Mouse (Mus musculus): ENCODE measurements at regions not wholly inside any gene's neighbourhood (a gene's known extent, or its start where the extent isn't known, plus 50 kb on each side); places are given as distances from the start of the nearest gene placed in this dataset.
"Not testable (repeated sequence)": the region's sequence is repeated elsewhere in the genome, so short reads cannot be mapped to it uniquely, and the experiment has no call there.

DNA sequence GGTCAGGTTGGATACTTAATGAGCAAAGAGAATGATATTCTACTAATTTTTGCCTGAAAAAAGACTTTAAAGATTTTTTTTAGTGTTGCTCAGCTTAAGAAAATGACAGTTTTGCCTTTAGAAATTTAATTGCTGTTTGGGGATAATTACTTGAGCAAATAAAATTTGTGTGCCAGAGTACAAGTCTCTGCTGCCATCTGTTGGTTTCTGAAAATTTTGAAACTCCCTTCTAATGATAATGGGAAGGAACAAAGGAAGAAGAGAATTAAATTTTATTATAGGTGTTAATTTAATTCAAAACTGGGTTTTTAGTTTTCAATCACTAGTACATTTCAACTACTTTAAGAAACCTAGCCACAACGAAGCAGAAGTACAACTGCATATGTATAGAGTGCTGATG lies 94.1 kb downstream of the Gm17521 start:
- DNase-seq (ENCODE audit: low read depth, low spot score): no peak

DNA sequence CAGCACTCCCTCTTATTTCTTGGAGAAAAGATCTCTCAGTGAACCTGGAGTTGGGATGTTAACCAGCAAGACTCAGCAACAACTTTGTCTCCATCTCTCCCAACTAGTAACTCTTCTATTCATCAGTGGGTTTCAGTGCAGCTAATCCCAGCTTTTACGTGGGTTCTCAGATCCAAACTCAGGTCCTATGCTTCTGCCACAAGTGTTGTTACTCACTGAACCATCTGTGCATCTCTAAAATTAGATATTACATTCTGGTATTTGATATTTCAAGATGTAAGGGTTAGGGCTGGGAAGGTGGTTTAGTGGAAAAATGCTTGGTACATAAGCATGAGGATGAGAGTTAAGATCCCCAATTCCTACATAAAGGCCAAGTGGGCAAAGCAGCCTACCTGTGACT lies 136.8 kb downstream of the Gm17521 start:
- peak; percentile 0 for DNase-seq (ENCODE audit: low read depth, low spot score)

DNA sequence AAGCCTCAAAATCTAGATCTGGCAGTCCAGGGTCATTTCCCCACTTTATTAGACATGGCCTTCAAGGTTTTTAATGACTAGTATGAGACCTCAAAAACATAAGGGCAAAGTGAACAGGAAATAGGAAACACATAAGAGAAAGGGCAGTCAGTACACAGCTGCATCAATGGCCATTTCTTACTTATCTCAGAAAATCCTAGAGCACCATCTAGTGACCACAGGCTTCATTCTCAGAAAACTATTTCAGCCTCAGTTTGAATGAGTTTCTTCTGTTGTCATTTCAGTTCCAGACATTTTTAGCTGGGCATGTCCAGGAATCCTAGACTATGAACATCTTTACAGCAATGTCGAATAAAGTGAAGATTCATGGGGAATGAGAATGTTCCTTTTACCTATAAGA lies 175.0 kb downstream of the Gm17521 start:
- no peak for DNase-seq (ENCODE audit: low read depth, low spot score)

DNA sequence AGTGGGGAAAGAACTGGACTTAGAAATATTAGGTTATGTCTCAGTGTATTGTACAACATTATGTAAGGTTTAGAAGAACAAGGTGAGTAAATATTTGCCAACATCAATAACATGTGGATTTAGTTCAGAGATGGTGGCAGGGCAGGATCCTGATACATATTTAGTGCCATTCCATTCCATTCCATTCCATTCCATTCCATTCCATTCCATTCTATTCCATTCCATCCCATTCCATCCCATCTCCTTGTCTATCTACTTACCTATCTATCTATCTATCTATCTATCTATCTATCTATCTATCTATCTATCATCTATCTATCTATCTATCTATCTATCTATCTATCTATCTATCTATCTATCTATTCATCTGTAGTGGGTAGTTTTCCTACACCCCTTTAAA lies 198.2 kb downstream of the Gm17521 start:
- not testable (repeated sequence) for DNase-seq (ENCODE audit: low read depth, low spot score)

DNA sequence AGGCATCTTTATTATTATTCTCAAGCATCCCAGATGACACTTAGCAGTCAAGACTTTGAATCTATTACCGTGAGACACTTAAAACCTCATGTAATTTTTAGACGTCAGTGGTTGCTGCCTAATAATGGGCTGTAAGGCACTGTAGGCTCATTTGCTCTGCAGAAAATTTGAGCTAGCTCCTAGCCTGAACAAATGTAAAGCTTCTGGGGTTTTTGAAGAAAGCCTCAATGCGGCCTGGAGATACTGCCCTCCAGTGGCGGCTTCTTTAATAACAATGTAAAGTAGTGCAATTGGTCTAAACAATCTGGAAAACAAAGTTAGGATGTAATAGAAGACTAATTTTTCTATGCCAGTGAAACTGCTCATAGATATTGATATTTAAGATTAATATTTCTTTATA lies 203.4 kb downstream of the Gm17521 start:
- DNase-seq (ENCODE audit: low read depth, low spot score): no peak
